Mouse (Mus musculus): ENCODE data around the gene Ttc22. TPM values are rescaled to one million over a fixed set of nuclear protein-coding genes. Genes with fewer than 3 reads are reported as not detected.

Gene Ttc22
- total and polyA plus RNA-seq, 3 experiments, result 0.21 TPM; not detected in 2

DNA sequence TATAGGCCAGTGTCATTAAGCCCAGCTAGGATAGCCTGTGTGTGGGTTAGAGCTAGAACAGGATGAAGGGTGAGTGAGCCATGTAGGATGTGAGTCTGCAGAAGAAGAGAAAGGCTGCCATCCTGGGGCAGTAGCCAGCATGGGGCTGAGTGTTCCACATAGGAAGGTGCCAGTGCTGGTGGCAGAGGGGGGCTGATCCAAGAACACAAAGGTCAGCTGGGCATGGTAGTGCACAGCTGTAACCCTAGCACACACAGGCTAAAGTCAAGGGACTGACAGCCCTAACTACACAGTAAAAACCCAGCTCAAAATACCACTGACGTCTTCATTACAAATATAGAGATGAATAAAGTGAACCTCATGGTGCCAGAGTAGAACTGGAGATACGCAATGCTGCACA is 44.3 kb downstream of the Ttc22 start:
- TF ChIP-seq CTCF (IDR thresholded peaks at IDR 0.05) (no peak), POLR2A (IDR thresholded peaks at IDR 0.05; ENCODE audit: insufficient read depth, low read depth, low read length) (no peak), EP300 (IDR thresholded peaks at IDR 0.05; ENCODE audit: insufficient read depth, low read depth, low read length) (no peak)
- H3K79me2 ChIP-seq (replicated peaks; ENCODE audit: control insufficient read depth, insufficient read depth, low read length), result no peaks in the 10 kb centered on the region
- H3K4me3 ChIP-seq, result no peak overlapping the region
- no peaks in the 10 kb centered on the region for H3K36me3 ChIP-seq (ENCODE audit: control insufficient read depth, insufficient read depth, low read length)
- intact Hi-C loops (cut with DNase I), result no loop called here
- H3K4me1 ChIP-seq (ENCODE audit: control insufficient read depth, insufficient read depth, low read length), result no peaks in the 10 kb centered on the region
- no peak overlapping the region for H3K9ac ChIP-seq (ENCODE audit: low read depth, low read length)
- no peaks in the 10 kb centered on the region for H3K27me3 ChIP-seq (ENCODE audit: control insufficient read depth, insufficient read depth, low read length)
- no peak for DNase-seq
- no peak overlapping the region for H3K27ac ChIP-seq
- WGBS, result 89% methylated on average over 2 of the region's 2 CpGs

DNA sequence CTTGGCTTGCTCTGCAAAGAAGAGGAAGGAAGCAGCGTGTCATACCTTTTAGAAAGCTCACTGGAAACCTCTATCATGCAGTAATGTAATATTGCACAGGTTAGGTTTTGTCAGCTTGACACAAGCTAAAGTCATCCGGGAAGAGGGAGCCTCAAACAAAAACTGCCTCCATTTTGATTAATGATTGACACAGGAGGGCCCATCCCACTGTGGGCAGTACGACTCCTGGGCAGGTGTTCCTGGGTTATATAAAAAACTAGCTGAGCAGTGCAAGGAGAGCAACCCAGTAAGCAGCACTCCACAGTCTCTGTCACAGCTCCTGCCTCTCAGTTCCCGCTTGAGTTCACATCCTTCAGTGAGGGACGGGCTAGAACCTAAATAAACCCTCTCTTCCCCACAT is 54.5 kb downstream of the Ttc22 start:
- Histone ChIP-seq H3K4me3 (no peak overlapping the region), H3K27me3 (ENCODE audit: control insufficient read depth, insufficient read depth, low read length) (no peaks in the 10 kb centered on the region), H3K36me3 (ENCODE audit: control insufficient read depth, insufficient read depth, low read length) (peaks cover 3% of the 10 kb centered on the region; the same call in 1 of the 2 replicates), H3K9ac (ENCODE audit: low read depth, low read length) (no peak overlapping the region), H3K79me2 (replicated peaks; ENCODE audit: control insufficient read depth, insufficient read depth, low read length) (no peaks in the 10 kb centered on the region), H3K4me1 (ENCODE audit: control insufficient read depth, insufficient read depth, low read length) (peaks cover 2% of the 10 kb centered on the region), H3K27ac (no peak overlapping the region)
- intact Hi-C loops (cut with DNase I), result no loop called here
- TF ChIP-seq CTCF (IDR thresholded peaks at IDR 0.05) (no peak), EP300 (IDR thresholded peaks at IDR 0.05; ENCODE audit: insufficient read depth, low read depth, low read length) (no peak), POLR2A (IDR thresholded peaks at IDR 0.05; ENCODE audit: insufficient read depth, low read depth, low read length) (no peak)
- no peak for DNase-seq
- 84% methylated on average over 5 of the region's 5 CpGs for WGBS

DNA sequence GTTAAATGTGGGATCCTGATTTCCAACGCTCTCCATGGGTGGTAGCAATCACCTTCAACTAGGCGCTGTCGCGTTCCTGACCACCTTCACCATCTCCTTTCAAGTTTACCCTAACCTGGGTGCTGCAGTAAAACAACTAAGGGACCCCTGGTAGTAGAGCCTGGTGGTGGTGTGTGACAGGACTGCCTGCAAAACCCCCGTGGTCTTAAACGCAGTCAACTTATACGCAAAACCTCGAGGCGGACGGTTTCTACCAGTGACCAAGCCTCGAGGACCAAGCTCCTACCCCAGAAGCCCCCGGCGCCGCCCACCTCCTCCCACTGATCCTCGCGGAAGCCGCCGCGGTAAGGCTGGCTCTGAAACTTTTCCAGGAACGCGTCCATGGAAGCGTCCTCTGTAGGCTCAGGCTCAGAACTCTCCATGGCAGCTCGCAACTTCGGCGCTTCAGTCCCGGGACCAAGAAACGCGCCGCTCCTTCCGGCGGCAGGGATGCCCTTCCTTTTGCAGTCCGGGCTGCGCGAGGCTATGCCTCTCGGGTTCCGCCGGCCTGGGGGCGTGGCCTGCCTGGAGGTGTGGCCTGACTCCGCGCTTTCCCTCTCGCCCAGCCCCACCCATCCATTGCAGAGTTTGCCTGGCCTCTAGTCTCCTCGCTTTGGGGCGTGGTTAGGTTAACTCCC is 56.3 kb downstream of the Ttc22 start, which contains the start of gene Ttc4:
Gene Ttc4, minus strand, starts transcription at position 503 of the 677 bp plus-strand sequence.
- Histone ChIP-seq H3K36me3 (ENCODE audit: control insufficient read depth, insufficient read depth, low read length) (peaks cover 3% of the 10 kb centered on the region; the same call in 1 of the 2 replicates), H3K27ac (peak within 1 kb of the TSS; percentile 71), H3K9ac (ENCODE audit: low read depth, low read length) (peak within 1 kb of the TSS; percentile 90), H3K4me1 (ENCODE audit: control insufficient read depth, insufficient read depth, low read length) (peaks cover 2% of the 10 kb centered on the region), H3K27me3 (ENCODE audit: control insufficient read depth, insufficient read depth, low read length) (no peaks in the 10 kb centered on the region), H3K79me2 (replicated peaks; ENCODE audit: control insufficient read depth, insufficient read depth, low read length) (no peaks in the 10 kb centered on the region), H3K4me3 (peak within 1 kb of the TSS; percentile 80)
- intact Hi-C loops (cut with DNase I), result loop anchor here (2.0 kb wide), 1 partner anchor 28 kb away; the partner anchor contains the start of gene Pars2
- peak; percentile 89 to 91 for DNase-seq
- WGBS, result under 1% methylated on average over 43 of the region's 43 CpGs
- TF ChIP-seq CTCF (IDR thresholded peaks at IDR 0.05) (no peak), POLR2A (IDR thresholded peaks at IDR 0.05; ENCODE audit: insufficient read depth, low read depth, low read length) (peak; percentile 83), EP300 (IDR thresholded peaks at IDR 0.05; ENCODE audit: insufficient read depth, low read depth, low read length) (peak; percentile 67; the same call in 1 of the 2 replicates)

DNA sequence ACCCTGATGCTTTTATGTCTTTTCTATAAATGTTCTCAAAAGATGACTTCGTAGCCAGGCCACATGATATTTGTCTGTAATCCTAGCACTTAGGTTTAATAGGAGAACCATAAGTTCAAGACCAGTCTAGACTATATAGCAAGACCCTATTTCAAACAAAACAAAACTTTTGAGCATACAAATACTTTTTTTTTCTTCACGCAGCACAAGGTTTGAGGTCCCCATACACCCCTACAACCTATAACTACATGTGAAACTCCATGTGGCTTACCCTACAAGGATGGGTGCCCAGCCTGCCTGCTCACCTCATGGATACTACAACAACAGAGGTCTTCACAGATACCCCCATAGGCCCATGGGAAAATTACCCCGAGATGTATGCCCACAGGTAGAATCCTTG is 56.9 kb downstream of the Ttc22 start:
- H3K79me2 ChIP-seq (replicated peaks; ENCODE audit: control insufficient read depth, insufficient read depth, low read length), result no peaks in the 10 kb centered on the region

DNA sequence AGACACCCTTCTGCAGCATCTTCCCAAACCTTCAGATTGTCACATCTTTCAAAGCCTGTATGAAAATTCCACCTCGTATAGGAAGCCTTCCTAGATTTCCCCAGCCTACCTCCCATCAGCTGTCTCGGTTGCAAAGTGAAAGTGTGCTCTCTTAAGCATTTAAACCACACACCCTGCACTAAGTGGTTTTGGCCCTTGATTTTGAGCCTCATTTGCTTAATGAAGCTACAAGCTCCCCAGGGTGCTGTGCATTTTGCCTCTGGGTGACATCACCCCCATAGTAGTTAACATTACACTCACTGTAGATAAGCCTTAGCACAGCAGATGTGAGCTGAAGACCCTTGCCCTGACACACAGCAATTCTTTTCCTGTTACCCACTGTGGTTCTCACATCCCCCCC is 58.7 kb downstream of the Ttc22 start:
- Histone ChIP-seq H3K4me3 (no peak overlapping the region), H3K27ac (no peak overlapping the region), H3K36me3 (ENCODE audit: control insufficient read depth, insufficient read depth, low read length) (peaks cover 3% of the 10 kb centered on the region; the same call in 1 of the 2 replicates), H3K27me3 (ENCODE audit: control insufficient read depth, insufficient read depth, low read length) (no peaks in the 10 kb centered on the region), H3K79me2 (replicated peaks; ENCODE audit: control insufficient read depth, insufficient read depth, low read length) (no peaks in the 10 kb centered on the region), H3K4me1 (ENCODE audit: control insufficient read depth, insufficient read depth, low read length) (peaks cover 2% of the 10 kb centered on the region), H3K9ac (ENCODE audit: low read depth, low read length) (no peak overlapping the region)
- intact Hi-C loops (cut with DNase I), result no loop called here
- 45% methylated on average over 2 of the region's 2 CpGs for WGBS
- DNase-seq, result no peak
- TF ChIP-seq POLR2A (IDR thresholded peaks at IDR 0.05; ENCODE audit: insufficient read depth, low read depth, low read length) (no peak), CTCF (IDR thresholded peaks at IDR 0.05) (no peak), EP300 (IDR thresholded peaks at IDR 0.05; ENCODE audit: insufficient read depth, low read depth, low read length) (no peak)

More for the DNA sequence above, 56.9 kb downstream of the Ttc22 start:
- Histone ChIP-seq H3K4me1 (ENCODE audit: control insufficient read depth, insufficient read depth, low read length) (peaks cover 2% of the 10 kb centered on the region), H3K27me3 (ENCODE audit: control insufficient read depth, insufficient read depth, low read length) (no peaks in the 10 kb centered on the region), H3K4me3 (peak overlapping the region; percentile 80), H3K36me3 (ENCODE audit: control insufficient read depth, insufficient read depth, low read length) (peaks cover 3% of the 10 kb centered on the region; the same call in 1 of the 2 replicates), H3K9ac (ENCODE audit: low read depth, low read length) (no peak overlapping the region), H3K27ac (no peak overlapping the region)
- intact Hi-C loops (cut with DNase I), result loop anchor here (2.0 kb wide), 1 partner anchor 28 kb away; the partner anchor contains the start of gene Pars2
- no peak for TF ChIP-seq CTCF (IDR thresholded peaks at IDR 0.05)
- TF ChIP-seq EP300 (IDR thresholded peaks at IDR 0.05; ENCODE audit: insufficient read depth, low read depth, low read length), result no peak
- TF ChIP-seq POLR2A (IDR thresholded peaks at IDR 0.05; ENCODE audit: insufficient read depth, low read depth, low read length), result no peak
- 50% methylated on average over 3 of the region's 3 CpGs for WGBS
- no peak for DNase-seq

DNA sequence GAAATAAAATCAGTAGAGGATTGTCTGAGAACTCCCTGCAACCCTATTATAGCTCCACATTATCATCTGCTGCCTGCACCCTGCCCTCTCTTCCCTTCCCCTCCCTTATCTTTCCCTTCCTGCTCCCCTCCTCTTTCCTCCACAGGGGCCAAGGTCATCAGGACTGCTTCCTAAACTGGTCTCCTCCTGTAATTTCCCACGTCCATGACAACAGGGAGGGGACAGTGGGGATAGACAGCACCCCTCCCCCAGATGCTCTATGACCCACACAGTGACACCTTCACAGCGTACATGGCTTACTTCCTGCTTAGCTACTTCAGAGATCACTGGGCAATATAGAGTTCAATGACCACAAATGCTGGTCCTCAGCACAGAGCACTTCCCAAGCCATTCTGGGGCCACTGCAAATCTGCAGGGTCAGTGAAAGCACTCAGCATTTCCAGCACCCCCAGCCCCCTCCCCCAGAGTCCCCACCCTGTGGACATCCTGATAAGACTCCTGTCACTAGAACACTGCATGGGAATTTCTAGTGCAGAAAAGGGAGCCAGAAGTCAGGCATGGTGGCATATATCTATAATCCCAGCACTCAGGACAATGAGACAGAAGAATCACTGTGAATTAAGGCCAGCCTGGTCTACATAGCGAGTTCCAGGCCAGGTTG is 66.5 kb downstream of the Ttc22 start:
- Histone ChIP-seq H3K4me1 (ENCODE audit: control insufficient read depth, insufficient read depth, low read length) (no peaks in the 10 kb centered on the region), H3K79me2 (replicated peaks; ENCODE audit: control insufficient read depth, insufficient read depth, low read length) (no peaks in the 10 kb centered on the region), H3K27me3 (ENCODE audit: control insufficient read depth, insufficient read depth, low read length) (no peaks in the 10 kb centered on the region), H3K4me3 (no peak overlapping the region), H3K9ac (ENCODE audit: low read depth, low read length) (no peak overlapping the region), H3K27ac (no peak overlapping the region), H3K36me3 (ENCODE audit: control insufficient read depth, insufficient read depth, low read length) (no peaks in the 10 kb centered on the region)
- intact Hi-C loops (cut with DNase I), result no loop called here
- 32% methylated on average over 3 of the region's 3 CpGs for WGBS
- TF ChIP-seq CTCF (IDR thresholded peaks at IDR 0.05) (no peak), POLR2A (IDR thresholded peaks at IDR 0.05; ENCODE audit: insufficient read depth, low read depth, low read length) (no peak), EP300 (IDR thresholded peaks at IDR 0.05; ENCODE audit: insufficient read depth, low read depth, low read length) (no peak)
- DNase-seq, result no peak

Other genes with a start within 250 kb of the Ttc22 start
- not detected for gene Pcsk9, start 158.1 kb upstream of the Ttc22 start, total RNA-seq (2021)
- 0.02 TPM in 1 of 2 replicates, not detected in the other for gene Pcsk9, start 158.1 kb upstream of the Ttc22 start, polyA plus RNA-seq (2012; rRNA removed)
- not detected for gene Bsnd, start 130.1 kb upstream of the Ttc22 start, total RNA-seq (2021)
- not detected in 2 replicates for gene Bsnd, start 130.1 kb upstream of the Ttc22 start, polyA plus RNA-seq (2012; rRNA removed)
- gene Dhcr24, start 61.4 kb upstream of the Ttc22 start, total RNA-seq (2021), result 1 to 10 TPM; 1.4 to 4.0 TPM
- 5.2 and 5.4 TPM in 2 replicates for gene Dhcr24, start 61.4 kb upstream of the Ttc22 start, polyA plus RNA-seq (2012; rRNA removed)
- not detected for gene Lexm, start 5.2 kb upstream of the Ttc22 start, total RNA-seq (2021)
- not detected in 2 replicates for gene Lexm, start 5.2 kb upstream of the Ttc22 start, polyA plus RNA-seq (2012; rRNA removed)
- 1 to 10 TPM; 4.9 to 5.9 TPM for gene Pars2, start 28.6 kb downstream of the Ttc22 start, total RNA-seq (2021)
- gene Pars2, start 28.6 kb downstream of the Ttc22 start, polyA plus RNA-seq (2012; rRNA removed), result 6.7 and 11.5 TPM in 2 replicates
- 10 to 100 TPM; 16.9 to 18.5 TPM for gene Ttc4, start 56.5 kb downstream of the Ttc22 start, total RNA-seq (2021)
- gene Ttc4, start 56.5 kb downstream of the Ttc22 start, polyA plus RNA-seq (2012; rRNA removed), result 28.7 and 43.8 TPM in 2 replicates
- gene Mroh7, start 108.5 kb downstream of the Ttc22 start, total RNA-seq (2021), result under 1 TPM; 0.29 to 0.34 TPM
- 1.00 and 1.2 TPM in 2 replicates for gene Mroh7, start 108.5 kb downstream of the Ttc22 start, polyA plus RNA-seq (2012; rRNA removed)
- under 1 TPM; 0.23 to 0.31 TPM for gene Fam151a, start 111.5 kb downstream of the Ttc22 start, total RNA-seq (2021)
- 0.31 and 0.41 TPM in 2 replicates for gene Fam151a, start 111.5 kb downstream of the Ttc22 start, polyA plus RNA-seq (2012; rRNA removed)
- gene Acot11, start 182.6 kb downstream of the Ttc22 start, total RNA-seq (2021), result 10 to 100 TPM; 27.5 to 48.6 TPM
- 16.4 and 25.2 TPM in 2 replicates for gene Acot11, start 182.6 kb downstream of the Ttc22 start, polyA plus RNA-seq (2012; rRNA removed)

All from heart, adult 2 months (tissue).